Mouse (Mus musculus) small intestine, adult 2 months (tissue): ENCODE data around the gene Olfr988.

Experiments
- CTCF ChIP-seq: fragments of 200-500 bp; IDR thresholded peaks from 2 replicates; pipeline ENCODE4 v1.5.1; 2012; ENCODE audit warnings: low read depth, mild to moderate bottlenecking, control low read depth, inconsistent platforms, low read length, moderate library complexity, mixed read lengths; ENCODE audit not compliant: insufficient replicate concordance, insufficient read length; ENCODE audit errors: extremely low read depth
- POLR2A ChIP-seq: fragments of 200-500 bp; IDR thresholded peaks from 2 replicates; pipeline ENCODE4 v1.6.1; 2012; ENCODE audit warnings: low read depth, mild to moderate bottlenecking, control low read depth, inconsistent platforms, low read length, moderate library complexity

DNA sequence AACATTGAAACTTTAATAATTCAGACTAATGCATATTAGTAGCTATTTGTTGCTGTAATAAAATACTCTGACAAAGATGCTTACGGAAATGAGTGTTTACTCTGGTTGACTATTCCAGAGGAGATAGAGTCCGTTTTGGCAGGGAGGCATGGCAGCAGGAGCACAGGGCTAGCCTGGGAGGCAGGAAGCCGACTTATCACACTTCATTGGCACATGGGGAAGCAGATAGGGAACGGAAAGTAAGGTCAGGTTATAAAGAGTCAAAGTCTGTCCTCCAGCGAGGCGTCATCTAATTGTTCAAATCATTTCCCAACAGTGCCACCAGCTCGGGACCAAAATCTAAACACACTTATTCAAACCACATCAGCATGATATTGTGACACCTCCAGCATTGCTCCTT lies 23.1 kb downstream of the Olfr988 start:
- TF ChIP-seq CTCF (no peak), POLR2A (no peak)
